Mouse (Mus musculus) hindbrain, embryonic 16.5 days (tissue): ENCODE measurements around the gene Ssc5d. TPM values are rescaled to one million over a fixed set of nuclear protein-coding genes. Genes with fewer than 3 reads are reported as not detected.

Experiments
- ATAC-seq: fragments of 200-750 bp; cut with Nextera tagmentation; 2 replicates; pipeline ENCODE4 v1.8.0; 2017; ENCODE audit warnings: moderate TSS enrichment, moderate library complexity
- H3K27ac ChIP-seq: fragments of 300-500 bp; sonication (generic); 2 replicates; pipeline ENCODE4 v1.5.1; 2014; ENCODE audit warnings: low read depth, mild to moderate bottlenecking, control low read depth, low read length, moderate library complexity
- H3K27me3 ChIP-seq: fragments of 300-500 bp; sonication (generic); replicated peaks from 2 replicates; pipeline ENCODE4 v1.6.1; 2014; ENCODE audit warnings: low read length; ENCODE audit not compliant: control insufficient read depth, insufficient read depth
- H3K36me3 ChIP-seq: fragments of 300-500 bp; sonication (generic); 2 replicates; pipeline ENCODE4 v1.6.1; 2014; ENCODE audit warnings: mild to moderate bottlenecking, low read length, moderate library complexity, mixed read lengths; ENCODE audit not compliant: control insufficient read depth, insufficient read depth
- H3K4me1 ChIP-seq: fragments of 300-500 bp; sonication (generic); 2 replicates; pipeline ENCODE4 v1.6.1; 2014; ENCODE audit warnings: low read depth, low read length; ENCODE audit not compliant: control insufficient read depth, insufficient read depth
- H3K4me2 ChIP-seq: fragments of 300-500 bp; sonication (generic); 2 replicates; pipeline ENCODE4 v1.6.1; 2014; ENCODE audit warnings: mild to moderate bottlenecking, low read length, control low read depth, moderate library complexity
- H3K4me3 ChIP-seq: fragments of 300-500 bp; sonication (generic); 2 replicates; pipeline ENCODE4 v1.5.1; 2014; ENCODE audit warnings: mild to moderate bottlenecking, low read length, control low read depth, moderate library complexity
- H3K9ac ChIP-seq: fragments of 300-500 bp; sonication (generic); 2 replicates; pipeline ENCODE4 v1.6.1; 2014; ENCODE audit warnings: low read depth, mild to moderate bottlenecking, control low read depth, low read length, moderate library complexity
- H3K9me3 ChIP-seq: fragments of 300-500 bp; sonication (generic); 2 replicates; pipeline ENCODE4 v1.6.1; 2014; ENCODE audit warnings: mild to moderate bottlenecking, low read length, moderate library complexity; ENCODE audit not compliant: control insufficient read depth
- WGBS: fragments of 180-500 bp; shearing (Covaris S2); extraction: QIAGEN DNeasy Blood & Tissue Kit; methylation state at CpG from one replicate; pipeline ENCODE4 v1.1.7; 2014; 5-methylcytosine and 5-hydroxymethylcytosine counted together
- polyA plus RNA-seq: library from polyadenylated mRNA; unstranded; fragments of >200 nt; fragmentation: Nextera tagmentation; extraction: Ambion mirVana; gene quantifications from 2 replicates; pipeline ENCODE4 v1.2.1, GENCODE M21; 2015

Ssc5d gene
- polyA plus RNA-seq, 1 experiment from 2014 or later = 1.1 TPM

DNA sequence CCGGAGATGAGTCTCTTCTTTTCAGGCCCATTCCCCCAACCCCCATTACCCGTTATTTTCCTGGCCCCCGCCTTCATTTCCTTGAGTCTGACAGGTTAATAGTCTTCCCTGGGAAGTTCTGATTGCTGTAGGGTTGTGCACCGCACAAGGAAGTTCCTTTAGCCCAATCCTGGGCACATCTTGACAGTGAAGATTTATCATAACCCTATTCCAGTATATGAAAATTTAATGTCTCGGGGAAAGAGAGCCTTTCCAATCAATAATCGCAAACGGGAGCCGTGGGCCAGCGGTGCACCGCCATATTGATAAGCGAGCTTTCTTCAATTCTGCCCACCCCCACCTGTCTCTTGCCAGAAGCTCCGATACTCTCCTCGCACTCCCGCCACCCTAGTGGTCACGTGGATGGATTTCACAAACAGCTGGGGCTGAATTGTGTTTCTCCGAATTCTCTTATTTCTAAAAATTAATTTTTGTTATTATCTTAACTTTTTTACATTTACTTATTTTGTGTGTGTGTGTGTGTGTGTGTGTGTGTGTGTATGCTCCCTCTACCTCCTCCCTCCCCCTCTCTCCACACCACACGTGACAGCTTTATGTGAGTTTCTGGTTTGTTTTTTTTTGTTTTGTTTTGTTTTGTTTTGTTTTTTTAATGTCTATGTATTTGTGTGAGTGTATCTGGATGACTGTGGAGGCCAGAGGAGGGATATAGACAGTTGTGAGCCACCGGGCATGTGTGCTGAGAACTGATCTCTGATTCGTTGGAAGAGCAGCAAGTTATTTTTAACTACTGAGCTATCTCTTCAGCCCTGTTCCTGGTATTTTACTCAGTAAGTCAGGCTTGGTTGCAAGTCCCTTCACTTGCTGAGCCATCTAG lies 25.7 kb upstream of the Ssc5d start:
- Histone ChIP-seq H3K27me3 (no peaks in the 10 kb centered on the region), H3K9me3 (peaks cover 3% of the 10 kb centered on the region; the same call in 1 of the 2 replicates), H3K27ac (peak overlapping the region; percentile 57), H3K9ac (peak overlapping the region; percentile 63), H3K4me2 (peak overlapping the region; percentile 76), H3K36me3 (no peaks in the 10 kb centered on the region), H3K4me3 (peak overlapping the region; percentile 33), H3K4me1 (peaks cover 10% of the 10 kb centered on the region)
- peak; percentile 79 for ATAC-seq
- WGBS = 7% methylated on average over 19 of the region's 19 CpGs

DNA sequence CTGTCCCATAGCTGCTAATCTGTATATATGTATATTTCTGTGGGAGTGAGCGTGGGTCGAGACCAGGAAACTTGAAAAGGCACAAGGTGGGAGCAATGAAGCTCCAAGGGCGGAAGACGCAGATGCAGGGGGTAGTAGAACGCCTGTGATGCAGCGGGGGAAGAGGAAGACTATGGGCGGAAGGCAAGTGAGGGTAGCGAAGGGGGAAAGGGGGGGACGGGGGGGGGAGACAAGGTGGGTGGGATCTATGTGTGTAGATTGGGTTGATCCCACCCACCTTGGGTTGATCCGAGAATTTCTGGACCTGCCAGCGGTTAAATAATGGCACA lies 25.1 kb upstream of the Ssc5d start:
- Histone ChIP-seq H3K4me3 (peak overlapping the region; percentile 33), H3K27me3 (no peaks in the 10 kb centered on the region)
- peak; percentile 19 for ATAC-seq

DNA sequence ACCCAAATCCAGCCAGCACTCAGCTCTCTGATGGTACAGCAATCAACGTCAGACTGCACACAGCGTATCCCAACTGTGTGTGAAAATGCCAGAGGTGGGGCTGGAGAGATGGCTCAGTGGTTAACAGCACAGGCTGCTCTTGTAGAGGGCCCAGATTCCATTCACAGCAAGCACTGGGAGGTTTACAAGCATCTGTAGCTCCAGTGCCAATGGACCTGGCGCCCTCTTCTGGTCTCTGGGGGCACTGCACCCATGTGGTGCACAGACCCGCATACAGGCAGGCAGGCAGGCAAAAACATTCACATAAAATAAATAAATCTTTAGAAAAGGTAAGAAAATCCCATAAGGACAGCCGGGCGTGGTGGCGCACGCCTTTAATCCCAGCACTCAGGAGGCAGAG lies 24.4 kb upstream of the Ssc5d start:
- ATAC-seq = no peak
- Histone ChIP-seq H3K27me3 (no peaks in the 10 kb centered on the region), H3K4me1 (peaks cover 10% of the 10 kb centered on the region), H3K9ac (no peak overlapping the region), H3K4me2 (no peak overlapping the region; the same call in 1 of the 2 replicates), H3K9me3 (peaks cover 3% of the 10 kb centered on the region; the same call in 1 of the 2 replicates), H3K27ac (no peak overlapping the region), H3K36me3 (no peaks in the 10 kb centered on the region), H3K4me3 (no peak overlapping the region)
- WGBS = 54% methylated on average over 8 of the region's 8 CpGs

More for the DNA sequence above, 25.1 kb upstream of the Ssc5d start:
- Histone ChIP-seq H3K27ac (0 out of 2 replicates have a peak overlapping the region, but pooled peaks have one; percentile 17), H3K4me2 (peak overlapping the region; percentile 76), H3K4me1 (peaks cover 10% of the 10 kb centered on the region), H3K9me3 (peaks cover 3% of the 10 kb centered on the region; the same call in 1 of the 2 replicates), H3K36me3 (no peaks in the 10 kb centered on the region), H3K9ac (no peak overlapping the region; the same call in 1 of the 2 replicates)
- WGBS = 21% methylated on average over 11 of the region's 11 CpGs

DNA sequence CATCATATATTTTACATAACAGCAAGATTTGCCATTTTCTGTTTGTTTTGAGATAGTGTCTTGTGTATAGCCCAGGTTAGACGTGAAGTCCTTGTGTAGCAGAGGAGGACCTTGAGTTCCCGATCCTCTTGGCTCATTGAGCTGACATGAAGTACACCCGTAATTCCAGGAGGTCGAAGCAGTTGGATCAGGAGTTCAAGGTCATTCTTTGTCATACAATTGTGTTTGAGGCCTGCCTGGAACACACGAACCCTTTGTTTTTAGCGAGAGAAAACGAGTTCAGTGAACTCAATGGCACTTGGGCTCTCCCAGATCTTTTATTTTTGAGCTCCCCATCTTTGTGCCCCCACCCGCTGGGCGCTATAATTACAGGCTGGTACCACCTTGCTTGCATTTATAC lies 23.2 kb upstream of the Ssc5d start:
- Histone ChIP-seq H3K36me3 (no peaks in the 10 kb centered on the region), H3K27me3 (no peaks in the 10 kb centered on the region), H3K4me3 (no peak overlapping the region), H3K4me2 (no peak overlapping the region), H3K9ac (no peak overlapping the region), H3K27ac (no peak overlapping the region), H3K4me1 (peaks cover 10% of the 10 kb centered on the region), H3K9me3 (peaks cover 3% of the 10 kb centered on the region; the same call in 1 of the 2 replicates)
- no peak for ATAC-seq
- WGBS = 79% methylated on average over 9 of the region's 9 CpGs

DNA sequence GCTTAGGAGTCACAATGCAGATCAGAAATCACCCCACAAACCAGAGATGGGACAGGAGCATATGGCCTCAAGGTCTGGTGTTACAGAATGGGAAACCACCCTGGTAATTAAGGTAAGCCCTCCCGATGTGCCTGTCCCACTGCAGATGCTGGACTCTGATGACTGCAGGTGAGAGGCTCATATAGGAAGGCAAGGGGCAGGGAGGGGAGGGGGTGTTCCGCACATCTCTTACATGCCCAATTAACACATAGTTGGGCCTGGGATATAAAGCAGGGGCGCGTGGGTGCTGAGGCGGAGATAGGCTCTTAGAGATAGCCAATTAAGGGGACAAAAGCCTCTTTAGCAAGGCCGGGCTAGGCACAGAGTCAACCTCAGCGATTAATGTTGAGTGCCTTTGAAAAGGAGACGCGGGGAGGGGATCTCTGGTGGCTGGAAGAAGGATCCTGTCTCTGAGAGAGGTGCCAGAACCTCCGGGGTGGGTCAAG lies 19.1 kb upstream of the Ssc5d start, which contains the start of gene Gm36210:
TSS of gene Gm36210 (minus strand) at position 51 of the 485 bp plus-strand sequence.
- Histone ChIP-seq H3K36me3 (no peaks in the 10 kb centered on the region), H3K9me3 (no peaks in the 10 kb centered on the region), H3K4me2 (no peak within 1 kb of the TSS), H3K4me3 (no peak within 1 kb of the TSS), H3K4me1 (no peaks in the 10 kb centered on the region), H3K27me3 (no peaks in the 10 kb centered on the region), H3K27ac (no peak within 1 kb of the TSS), H3K9ac (no peak within 1 kb of the TSS)
- no peak for ATAC-seq
- WGBS = 54% methylated on average over 10 of the region's 10 CpGs

DNA sequence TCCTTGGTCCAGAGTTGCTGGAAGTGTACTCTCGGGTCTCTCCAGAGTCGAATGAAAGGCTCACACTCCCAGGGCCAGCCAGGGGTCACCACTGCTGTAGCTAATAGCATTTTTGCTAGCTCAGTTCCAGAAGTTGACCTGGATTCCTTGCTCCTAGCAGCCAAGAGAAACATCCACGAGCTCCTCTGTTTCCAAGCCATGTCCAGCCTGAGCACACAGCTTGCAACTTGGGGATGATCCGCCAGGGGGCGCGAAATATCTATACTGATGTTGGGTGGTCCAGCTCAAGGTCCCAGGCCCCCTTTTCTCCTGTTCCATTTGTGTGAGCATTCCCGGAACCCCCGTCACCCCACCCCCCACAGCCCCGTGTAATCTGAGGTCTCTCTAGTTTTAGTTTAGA lies 14.0 kb upstream of the Ssc5d start:
- no peaks in the 10 kb centered on the region for H3K36me3 ChIP-seq
- peak overlapping the region; percentile 2; the same call in 1 of the 2 replicates for H3K4me2 ChIP-seq
- H3K27ac ChIP-seq = no peak overlapping the region
- WGBS = 39% methylated on average over 9 of the region's 9 CpGs
- H3K9ac ChIP-seq = no peak overlapping the region; the same call in 1 of the 2 replicates
- H3K9me3 ChIP-seq = no peaks in the 10 kb centered on the region
- ATAC-seq = no peak
- H3K4me1 ChIP-seq = peaks cover 12% of the 10 kb centered on the region
- no peak overlapping the region; the same call in 1 of the 2 replicates for H3K4me3 ChIP-seq
- no peaks in the 10 kb centered on the region for H3K27me3 ChIP-seq

DNA sequence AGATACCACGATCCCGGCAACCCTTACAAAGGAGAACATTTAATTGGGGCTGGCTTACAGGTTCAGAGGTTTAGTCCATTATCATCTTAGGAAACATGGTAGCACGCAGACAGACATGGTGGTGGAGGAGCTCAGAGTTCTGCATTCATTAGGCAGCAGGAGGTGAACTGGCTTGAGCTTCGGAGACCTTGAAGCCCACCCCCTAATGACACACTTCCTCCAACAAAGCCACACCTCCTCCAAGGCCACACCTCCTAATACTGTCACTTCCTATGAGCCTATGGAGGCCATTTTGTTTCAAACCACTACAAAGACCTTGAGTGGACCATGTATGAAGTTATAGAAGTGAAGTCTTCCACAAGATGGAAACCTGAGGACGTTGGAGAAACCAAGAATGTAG lies 13.3 kb upstream of the Ssc5d start:
- no peak for ATAC-seq
- Histone ChIP-seq H3K9me3 (no peaks in the 10 kb centered on the region), H3K4me1 (peaks cover 19% of the 10 kb centered on the region), H3K36me3 (no peaks in the 10 kb centered on the region), H3K27ac (no peak overlapping the region), H3K4me3 (peak overlapping the region; percentile 14), H3K9ac (no peak overlapping the region), H3K27me3 (no peaks in the 10 kb centered on the region), H3K4me2 (no peak overlapping the region; the same call in 1 of the 2 replicates)
- 65% methylated on average over 5 of the region's 5 CpGs for WGBS

DNA sequence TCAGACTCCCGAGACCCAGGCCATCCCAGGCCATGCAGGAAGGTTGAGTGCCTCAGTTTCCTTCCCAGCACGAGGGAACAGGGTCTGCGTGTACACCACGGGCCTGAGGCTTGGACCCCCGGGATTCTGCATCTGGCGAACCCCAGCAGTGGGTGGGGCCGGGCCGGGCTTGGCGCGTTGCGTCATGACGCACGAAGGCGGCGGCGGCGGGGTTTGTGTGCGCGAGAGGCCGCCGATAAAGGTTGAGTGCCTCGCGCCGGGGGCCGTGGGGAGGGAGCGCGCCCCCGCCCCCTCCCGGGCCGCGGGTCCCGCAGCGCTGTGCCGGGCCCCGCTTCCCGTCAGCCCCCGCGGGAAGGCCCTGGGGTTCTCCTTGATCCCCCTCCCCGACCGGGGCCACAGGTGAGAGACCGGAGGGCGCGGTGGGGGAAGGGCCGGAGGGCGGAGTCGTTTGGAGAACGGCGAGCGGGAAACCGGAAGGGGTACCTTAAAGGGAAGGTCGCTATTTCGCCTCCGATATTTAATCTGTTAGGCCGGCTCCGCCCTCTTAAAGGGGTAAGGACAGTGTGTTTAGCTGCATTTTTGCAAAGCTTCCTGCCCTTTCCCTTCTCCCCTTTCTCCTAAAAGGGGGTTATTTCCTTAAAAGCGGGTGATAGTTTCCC lies 10.4 kb upstream of the Ssc5d start, which contains the start of gene Zfp628:
TSS of gene Zfp628 (plus strand) at position 211 of the 659 bp plus-strand sequence.
- peak within 1 kb of the TSS; percentile 78 for H3K4me2 ChIP-seq
- no peaks in the 10 kb centered on the region for H3K9me3 ChIP-seq
- peak within 1 kb of the TSS; percentile 75 for H3K4me3 ChIP-seq
- H3K9ac ChIP-seq = peak within 1 kb of the TSS; percentile 94
- H3K4me1 ChIP-seq = peaks cover 19% of the 10 kb centered on the region
- ATAC-seq = peak; percentile 92
- H3K27ac ChIP-seq = peak within 1 kb of the TSS; percentile 99
- WGBS = under 1% methylated on average over 41 of the region's 56 CpGs
- no peaks in the 10 kb centered on the region for H3K27me3 ChIP-seq
- peaks cover 15% of the 10 kb centered on the region for H3K36me3 ChIP-seq
